Mouse (Mus musculus) stomach, adult 2 months (tissue): ENCODE measurements around the gene Calm4. TPM values are rescaled to one million over a fixed set of nuclear protein-coding genes. Genes with fewer than 3 reads are reported as not detected.

Source experiments
- polyA plus RNA-seq: library from polyadenylated mRNA; depleted of rRNA; stranded (reverse); fragments of >200 nt; gene quantifications from 2 replicates; pipeline ENCODE4 v1.2.3, GENCODE M21; 2012; rRNA removed

The Calm4 gene
- 4.5 TPM in 2 replicates for polyA plus RNA-seq

DNA sequence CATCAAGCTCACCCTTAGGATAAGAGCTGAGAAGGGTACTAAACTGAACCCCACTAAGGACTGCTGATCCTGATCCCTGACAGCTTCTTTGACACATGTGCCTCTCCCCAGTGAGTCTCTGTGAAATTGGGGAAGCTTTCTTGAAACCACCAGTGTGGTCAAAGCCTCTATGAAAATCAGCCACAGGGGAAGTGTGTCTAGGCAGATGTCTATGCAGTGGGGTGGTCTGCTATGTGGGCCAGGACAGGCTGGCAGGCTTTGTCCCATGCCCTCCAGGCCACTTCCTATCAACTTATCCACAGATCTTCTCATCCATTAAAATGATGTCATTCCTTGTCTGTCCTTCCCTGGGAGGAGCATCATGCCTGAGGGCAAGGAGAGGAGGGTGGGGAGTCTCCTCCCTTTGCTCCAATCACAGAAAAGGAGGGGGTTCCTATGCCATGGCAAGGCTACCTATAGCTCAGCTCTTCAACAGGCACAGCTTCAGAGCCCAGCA lies at the start of gene Calm4:
Gene Calm4, plus strand, starts transcription at position 446 of the 496 bp plus-strand sequence.

DNA sequence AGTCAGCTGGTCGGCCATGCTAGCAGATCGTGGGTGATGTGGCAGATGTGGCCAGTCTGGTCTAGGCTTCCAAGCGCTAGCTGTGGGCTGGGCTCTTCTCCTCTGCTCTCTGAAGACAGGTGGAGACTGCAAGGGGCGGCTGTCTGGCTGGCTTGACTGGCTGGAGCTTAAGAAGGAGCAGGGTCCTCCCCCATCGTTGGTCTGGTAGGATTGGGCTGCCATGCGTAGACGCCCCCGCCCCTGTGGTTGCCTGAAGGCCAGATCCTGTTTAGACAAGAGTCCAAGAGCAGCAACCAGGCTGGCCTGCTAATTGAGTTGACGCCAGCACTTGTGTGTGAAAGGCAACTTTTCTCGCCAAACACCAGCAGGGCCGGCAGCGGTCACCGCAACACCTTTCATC lies 33.4 kb upstream of the Calm4 start, which contains the start of gene Calml3:
Gene Calml3, minus strand, starts transcription at position 131 of the 400 bp plus-strand sequence.

DNA sequence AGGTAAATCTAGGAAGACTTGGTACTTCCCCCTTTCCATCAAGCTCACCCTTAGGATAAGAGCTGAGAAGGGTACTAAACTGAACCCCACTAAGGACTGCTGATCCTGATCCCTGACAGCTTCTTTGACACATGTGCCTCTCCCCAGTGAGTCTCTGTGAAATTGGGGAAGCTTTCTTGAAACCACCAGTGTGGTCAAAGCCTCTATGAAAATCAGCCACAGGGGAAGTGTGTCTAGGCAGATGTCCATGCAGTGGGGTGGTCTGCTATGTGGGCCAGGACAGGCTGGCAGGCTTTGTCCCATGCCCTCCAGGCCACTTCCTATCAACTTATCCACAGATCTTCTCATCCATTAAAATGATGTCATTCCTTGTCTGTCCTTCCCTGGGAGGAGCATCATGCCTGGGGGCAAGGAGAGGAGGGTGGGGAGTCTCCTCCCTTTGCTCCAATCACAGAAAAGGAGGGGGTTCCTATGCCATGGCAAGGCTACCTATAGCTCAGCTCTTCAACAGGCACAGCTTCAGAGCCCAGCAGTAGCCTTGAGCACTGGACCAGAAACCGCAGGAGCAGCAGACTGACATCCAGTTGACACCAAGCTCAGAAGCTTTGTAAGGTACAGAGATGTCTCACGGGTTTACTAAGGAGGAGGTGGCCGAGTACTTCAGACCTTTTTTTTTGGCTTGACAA lies 16.2 kb downstream of the Calm4 start, which contains the start of gene Calm5:
Gene Calm5, plus strand, starts transcription at position 526 of the 686 bp plus-strand sequence.

Other genes starting within 250 kb of the Calm4 start
- gene Fam208b, start 226.6 kb upstream of the Calm4 start, polyA plus RNA-seq: 0.26 and 0.42 TPM in 2 replicates
- gene Asb13, start 203.7 kb upstream of the Calm4 start, polyA plus RNA-seq: 19.7 and 24.0 TPM in 2 replicates
- gene Calml3, start 33.4 kb upstream of the Calm4 start, polyA plus RNA-seq: 20.2 and 21.6 TPM in 2 replicates
- not detected in 2 replicates for gene Calm5, start 16.4 kb downstream of the Calm4 start, polyA plus RNA-seq
- gene Net1, start 80.5 kb downstream of the Calm4 start, polyA plus RNA-seq: 8.1 and 9.6 TPM in 2 replicates
- 0.05 TPM in 1 of 2 replicates, not detected in the other for gene Tubal3, start 80.5 kb downstream of the Calm4 start, polyA plus RNA-seq
- not detected in 2 replicates for gene Ucn3, start 107.6 kb downstream of the Calm4 start, polyA plus RNA-seq
- 1.3 and 3.0 TPM in 2 replicates for gene Akr1c14, start 211.3 kb downstream of the Calm4 start, polyA plus RNA-seq